Mouse (Mus musculus): Measurements from ENCODE around the gene D630003M21Rik.

- TF ChIP-seq CTCF (IDR thresholded peaks at IDR 0.05; ENCODE audit: low read depth, low read length) (no peak), POLR2A (IDR thresholded peaks at IDR 0.05; ENCODE audit: borderline replicate concordance, low read depth, low read length) (no peak)
Measured at GRCm38 (mm10) chr2:158183266-158183665, 45.8 kb downstream of the D630003M21Rik start.

Data from bone marrow macrophage, adult 2 months (primary cell).